Mouse (Mus musculus) heart, embryonic 14.5 days (tissue): ENCODE data around the gene Acta2. TPM values are rescaled to one million over a fixed set of nuclear protein-coding genes. Genes with fewer than 3 reads are reported as not detected.

Source experiments
- polyA plus RNA-seq: library from polyadenylated mRNA; unstranded; fragments of >200 nt; fragmentation: Nextera tagmentation; extraction: Ambion mirVana; gene quantifications from 2 replicates; pipeline ENCODE4 v1.2.1, GENCODE M21; 2014

The Acta2 gene
- polyA plus RNA-seq, 1 experiment from 2014 or later = 1,199 TPM

Other genes with a start within 250 kb of the Acta2 start
- gene Lipk, start 247.3 kb downstream of the Acta2 start, polyA plus RNA-seq = not detected in 2 replicates
- not detected in 2 replicates for gene Lipn, start 188.2 kb downstream of the Acta2 start, polyA plus RNA-seq
- not detected in 2 replicates for gene Lipm, start 154.7 kb downstream of the Acta2 start, polyA plus RNA-seq
- gene Ankrd22, start 89.5 kb downstream of the Acta2 start, polyA plus RNA-seq = not detected in 2 replicates
- gene Stambpl1, start 63.4 kb downstream of the Acta2 start, polyA plus RNA-seq = 6.5 and 7.5 TPM in 2 replicates
- gene Fas, start 35.1 kb upstream of the Acta2 start, polyA plus RNA-seq = 3.5 and 4.4 TPM in 2 replicates
- gene Ch25h, start 219.6 kb upstream of the Acta2 start, polyA plus RNA-seq = 4.1 and 4.2 TPM in 2 replicates